Mouse (Mus musculus): ENCODE results near the gene Rnf146. TPM values are rescaled to one million over a fixed set of nuclear protein-coding genes. Genes with fewer than 3 reads are reported as not detected.
A peak's percentile ranks its signal among the peaks of the same experiment; 100 is the strongest.
"Not testable (repeated sequence)": the region's sequence is repeated elsewhere in the genome, so short reads cannot be mapped to it uniquely, and the experiment has no call there.

Rnf146 gene
- 63.8 and 67.7 TPM in 2 replicates for polyA plus RNA-seq (2012; rRNA removed)

DNA sequence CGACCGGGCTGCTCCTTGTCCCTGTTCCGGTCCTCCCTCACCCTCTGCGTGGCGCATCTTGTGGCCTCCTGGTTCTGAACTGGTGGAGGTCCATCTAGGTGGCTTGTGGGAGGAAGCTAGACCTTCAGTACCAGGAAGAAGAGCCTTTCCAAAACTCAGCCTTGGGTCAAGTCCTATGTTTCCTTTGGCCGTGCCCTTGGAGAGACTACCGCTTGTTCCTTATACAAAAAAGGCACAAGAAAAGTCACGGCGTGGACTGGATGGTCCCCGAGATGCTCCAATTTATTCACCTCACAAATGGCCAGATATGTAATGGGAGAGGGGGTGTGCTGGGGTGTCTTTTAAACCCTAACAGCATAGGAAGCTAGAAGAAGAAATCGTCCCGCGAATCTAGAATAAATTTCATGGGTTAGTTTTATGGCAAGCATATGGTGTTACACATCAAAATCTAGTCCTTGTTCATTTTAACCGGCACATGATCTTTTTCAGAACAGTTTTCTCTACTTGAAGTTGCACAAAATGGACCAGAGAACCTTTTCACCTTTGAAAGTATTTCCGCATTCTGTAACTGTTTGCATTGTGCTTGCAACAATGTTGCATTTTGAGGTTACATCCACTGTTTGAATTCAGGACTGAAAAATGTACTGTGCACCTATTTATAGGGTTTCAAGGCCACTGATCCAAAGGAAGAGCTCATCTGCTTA, at the start of gene Rnf146:
Gene Rnf146, minus strand, starts transcription at position 246 of the 704 bp plus-strand sequence.
- no peak for DNase-seq (ENCODE audit: low spot score)

DNA sequence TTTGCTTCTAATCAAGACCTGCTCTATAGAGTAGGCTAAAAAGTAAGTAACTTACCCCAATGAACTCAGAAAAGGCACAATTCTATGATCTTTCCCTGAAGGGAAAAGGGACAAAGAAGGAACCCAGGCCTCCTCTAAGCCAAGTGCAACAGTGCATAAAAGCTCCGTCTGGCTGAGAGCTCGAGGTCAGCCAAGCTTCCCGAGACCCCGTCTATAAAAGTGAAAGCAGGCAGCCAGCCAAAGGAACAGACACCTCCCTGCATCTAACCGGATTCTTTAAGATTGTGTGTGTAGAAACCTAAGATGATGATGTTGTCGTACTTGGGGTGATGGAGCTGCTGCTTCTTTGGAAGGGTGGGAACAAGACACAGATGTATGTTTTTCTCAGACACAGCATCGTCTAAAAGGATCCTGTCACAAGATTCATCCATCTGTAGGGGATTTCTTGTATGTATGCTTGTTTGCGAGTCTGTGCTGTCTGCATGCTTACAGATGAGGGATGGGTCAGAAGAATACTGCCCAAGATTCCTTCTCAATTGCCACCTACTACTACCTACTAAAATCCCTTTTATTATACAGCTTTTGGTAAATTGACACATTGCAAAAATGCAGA, 40.5 kb upstream of the Rnf146 start:
- no peak for DNase-seq (ENCODE audit: low spot score)

DNA sequence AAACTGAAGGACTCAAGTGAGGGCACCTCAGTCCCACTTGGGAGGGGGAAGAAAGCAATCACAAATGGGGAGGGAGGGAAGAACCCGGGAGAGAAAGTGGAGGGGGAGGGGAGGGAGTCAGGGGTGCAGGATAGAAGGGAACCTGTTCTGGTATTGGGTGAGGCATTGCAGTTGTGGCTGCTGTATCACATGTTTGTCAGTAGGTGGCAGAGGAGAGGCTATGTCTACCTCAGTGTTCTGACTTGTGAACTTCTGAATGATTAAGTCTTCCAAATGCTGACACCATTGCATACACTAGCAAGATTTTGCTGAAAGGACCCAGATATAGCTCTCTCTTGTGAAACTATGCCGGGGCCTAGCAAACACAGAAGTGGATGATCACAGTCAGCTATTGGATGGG, 32.6 kb upstream of the Rnf146 start:
- DNase-seq (ENCODE audit: low spot score) = not testable (repeated sequence)

DNA sequence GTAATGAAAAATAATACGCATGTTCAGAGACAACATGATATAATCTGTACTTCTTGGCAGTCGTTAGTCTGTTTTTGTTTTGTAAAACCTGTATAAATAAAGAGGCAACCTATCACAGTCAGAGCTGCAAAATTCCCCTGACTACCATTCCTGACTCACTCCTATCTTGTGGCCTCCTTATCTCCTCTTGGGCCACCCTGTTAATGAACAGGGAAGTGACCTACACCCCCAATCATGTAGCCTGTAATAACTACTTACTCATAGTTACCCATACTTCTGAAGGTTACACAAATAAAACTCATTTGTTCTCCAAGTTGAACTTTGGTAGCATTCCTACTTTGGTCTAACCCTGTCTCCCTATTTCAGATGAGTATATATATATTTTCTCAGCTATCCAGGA, 19.3 kb upstream of the Rnf146 start:
- no peak for DNase-seq (ENCODE audit: low spot score)

DNA sequence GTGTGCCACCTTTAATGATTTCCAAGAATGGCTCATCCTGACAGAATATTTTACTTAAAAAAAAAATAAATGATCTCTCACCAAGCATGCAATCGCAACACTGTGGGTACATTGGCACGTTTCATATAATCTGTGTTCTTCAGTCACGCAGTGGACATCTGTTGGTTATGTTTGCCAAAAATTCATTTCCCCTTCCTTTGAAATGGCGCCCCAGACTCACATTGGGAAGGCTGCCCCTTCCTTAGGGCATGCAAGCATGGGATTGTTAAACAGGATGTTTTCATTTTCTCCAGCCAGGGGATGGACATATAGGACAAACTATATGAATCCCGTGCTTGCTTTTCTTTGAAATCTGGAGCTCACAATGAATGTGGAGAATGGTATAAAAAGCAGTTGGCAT, 11.8 kb upstream of the Rnf146 start:
- DNase-seq (ENCODE audit: low spot score) = no peak

DNA sequence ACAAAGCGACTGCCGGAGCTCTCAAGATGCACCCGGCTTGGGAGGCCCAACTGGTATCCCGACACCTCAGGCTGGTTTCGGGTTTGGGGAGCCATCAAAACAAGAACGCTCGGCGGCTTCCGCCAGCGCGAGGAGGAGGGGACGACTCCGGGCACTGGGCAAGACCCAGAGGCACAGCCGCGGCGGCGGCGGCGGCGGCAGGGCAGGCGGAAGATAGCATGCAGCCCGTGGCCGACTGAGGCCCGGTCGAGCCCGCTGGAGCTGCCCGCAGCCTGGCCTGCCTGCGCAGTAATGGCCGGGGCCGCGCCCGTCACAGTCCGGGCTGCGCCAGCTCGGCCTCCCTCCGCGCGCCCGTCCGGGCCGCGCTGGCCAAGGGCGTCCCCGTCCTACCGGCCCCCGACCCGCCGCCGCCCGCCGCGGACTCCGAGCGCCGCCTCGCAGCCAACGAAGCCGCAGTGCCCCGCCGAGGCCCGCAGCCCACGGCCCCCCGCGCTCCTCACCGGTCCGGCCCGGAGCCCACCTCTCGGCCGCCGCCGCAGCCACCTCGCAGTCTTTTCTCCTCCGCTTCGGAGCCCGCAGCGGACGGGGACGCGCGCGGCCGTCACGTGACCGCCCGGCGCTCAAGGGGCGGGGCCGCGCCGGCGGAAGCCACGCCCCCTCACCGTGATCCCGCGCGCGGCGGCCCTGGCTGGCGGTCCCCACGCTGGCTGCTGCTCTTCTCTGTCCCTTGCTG, 612 bp downstream of the Rnf146 start:
- DNase-seq (ENCODE audit: low spot score) = peak; percentile 96

DNA sequence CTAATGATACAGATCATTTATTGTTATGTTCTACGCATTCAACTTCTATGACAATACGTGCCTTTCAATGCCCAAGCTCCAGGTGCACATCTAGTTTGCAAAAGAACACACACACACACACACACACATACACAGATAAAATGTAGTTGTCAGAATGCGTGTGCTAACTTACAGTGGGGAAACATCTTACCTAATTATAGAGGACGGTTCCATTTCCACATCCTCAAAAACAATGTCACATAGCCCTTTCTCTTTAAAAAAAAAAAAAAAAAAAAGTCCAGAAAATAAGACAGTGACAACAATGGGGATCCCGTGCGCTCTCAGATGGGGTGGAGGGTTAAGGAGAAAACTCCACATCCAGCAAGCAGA, 1.2 kb downstream of the Rnf146 start:
- DNase-seq (ENCODE audit: low spot score) = no peak

DNA sequence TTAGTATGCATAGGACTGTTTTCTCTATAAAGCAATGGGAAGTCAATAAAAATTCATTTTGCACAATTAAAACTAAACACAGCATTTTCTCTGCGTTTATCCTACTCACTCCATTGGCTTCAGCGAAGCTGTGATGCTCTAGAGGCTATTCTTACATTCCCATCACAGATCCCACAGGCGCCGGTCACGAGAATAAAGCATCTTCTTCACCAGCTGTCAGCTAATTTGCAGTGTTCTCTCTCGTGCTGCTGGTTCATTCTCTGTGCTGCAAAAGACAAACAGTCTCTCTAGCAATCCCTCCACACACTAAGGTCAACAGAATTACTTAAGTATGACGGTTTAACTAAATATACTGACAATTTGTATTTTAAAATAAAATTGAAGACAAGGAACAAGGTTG, 8.1 kb downstream of the Rnf146 start:
- DNase-seq (ENCODE audit: low spot score) = no peak

DNA sequence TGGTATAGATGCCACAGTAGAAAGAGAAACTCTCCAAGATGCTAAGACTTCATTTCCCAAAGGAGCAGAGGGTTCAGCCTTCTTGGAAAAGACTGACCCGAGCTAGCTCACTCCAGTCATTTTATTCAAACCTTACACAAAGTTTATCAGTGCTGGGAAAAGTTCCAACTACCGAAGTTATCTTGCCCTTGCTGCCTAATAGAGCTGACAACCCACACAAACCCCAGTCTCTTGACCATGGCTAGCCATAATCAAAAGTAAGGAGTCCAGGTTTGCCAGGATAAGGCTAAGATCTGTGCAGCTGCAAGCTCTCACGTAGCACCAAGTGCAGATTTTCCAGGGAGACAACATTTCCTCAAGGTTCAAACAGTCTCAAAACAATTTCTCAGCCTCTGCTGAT, 9.7 kb downstream of the Rnf146 start:
- no peak for DNase-seq (ENCODE audit: low spot score)

DNA sequence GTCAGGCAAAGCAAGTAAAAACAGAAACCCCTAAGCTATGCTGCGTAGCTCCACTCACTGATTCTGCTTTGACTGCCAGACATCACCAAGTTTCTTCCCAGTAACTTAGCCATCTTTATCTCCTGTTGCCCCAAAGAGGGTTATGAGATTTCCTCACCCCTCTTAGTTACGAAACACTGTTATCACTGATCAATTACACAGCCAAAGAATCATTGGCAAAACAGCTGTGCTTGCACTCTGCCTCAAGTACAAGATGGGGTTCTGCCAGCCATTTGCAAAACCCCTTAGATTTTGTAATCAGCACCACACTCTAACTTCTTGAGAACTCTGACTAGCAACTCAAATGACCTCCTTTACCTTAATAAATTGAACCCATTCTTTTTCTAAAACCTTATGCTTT, 10.8 kb downstream of the Rnf146 start:
- no peak for DNase-seq (ENCODE audit: low spot score)

DNA sequence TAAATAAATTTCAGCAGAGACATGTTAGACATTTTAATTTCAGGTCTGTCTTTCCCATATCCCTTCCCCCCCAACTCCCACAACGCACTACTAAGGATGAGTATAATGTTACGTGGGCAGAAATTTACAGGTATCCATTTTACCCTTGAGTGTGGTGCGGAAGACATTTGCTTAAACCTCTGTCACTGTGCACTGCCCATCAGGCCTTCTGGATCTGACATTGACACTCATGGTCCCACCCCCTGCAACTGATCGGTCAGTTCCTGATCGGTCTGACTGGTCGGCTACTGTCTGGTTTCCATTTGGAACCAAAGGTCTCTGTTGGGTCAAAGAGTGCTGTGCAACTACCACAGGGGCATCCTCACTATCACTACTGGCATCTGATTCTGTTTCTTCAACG, 15.6 kb downstream of the Rnf146 start:
- no peak for DNase-seq (ENCODE audit: low spot score)

DNA sequence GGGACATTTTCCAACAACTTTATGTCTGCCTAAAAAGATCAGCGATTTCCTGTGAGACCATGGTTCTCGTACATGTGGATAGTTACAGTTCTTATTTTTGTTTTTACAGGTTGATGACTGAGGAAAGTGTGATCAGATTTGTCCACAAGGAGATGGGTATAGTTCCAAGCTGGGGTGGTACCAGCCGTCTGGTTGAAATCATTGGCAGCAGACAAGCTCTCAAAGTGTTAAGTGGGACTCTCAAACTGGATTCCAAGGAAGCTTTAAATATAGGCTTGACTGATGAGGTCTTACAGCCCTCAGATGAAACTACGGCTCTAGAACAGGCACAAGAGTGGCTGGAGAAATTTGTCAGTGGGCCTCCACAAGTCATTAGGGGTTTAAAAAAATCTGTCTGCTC, 18.0 kb downstream of the Rnf146 start:
- DNase-seq (ENCODE audit: low spot score) = no peak

DNA sequence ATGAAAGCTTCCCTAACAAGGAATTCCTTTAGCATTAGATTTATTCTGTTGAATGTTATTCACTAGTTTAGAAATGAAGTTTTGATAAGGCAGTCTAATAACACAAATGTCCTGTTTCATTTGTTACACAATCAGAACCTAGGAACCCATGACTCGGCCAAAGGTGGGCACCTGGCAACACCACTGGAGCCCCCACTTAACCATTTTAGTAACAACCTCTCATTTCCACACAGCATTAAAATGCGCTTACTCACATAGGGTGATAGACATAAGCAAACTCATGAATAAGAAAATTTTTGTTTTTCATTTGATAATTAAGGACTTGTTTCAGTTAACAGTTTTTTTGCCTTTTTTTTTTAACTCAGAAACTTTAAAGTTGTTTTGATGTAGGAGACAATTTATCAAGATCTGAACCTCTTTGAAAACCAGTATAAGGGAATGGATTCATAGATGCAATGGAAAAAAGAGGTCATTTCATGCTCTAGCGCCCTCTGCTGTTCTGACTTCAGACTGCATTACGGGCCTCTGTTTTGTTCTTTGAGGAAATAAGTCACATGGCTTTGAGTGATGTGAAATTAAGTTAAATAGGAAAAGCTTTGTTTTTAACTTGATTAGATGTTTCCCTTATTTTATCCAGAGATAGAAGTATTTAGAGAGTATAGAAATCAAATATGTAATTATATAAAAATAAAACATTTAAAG, 23.7 kb downstream of the Rnf146 start:
- peak; percentile 23 for DNase-seq (ENCODE audit: low spot score)

DNA sequence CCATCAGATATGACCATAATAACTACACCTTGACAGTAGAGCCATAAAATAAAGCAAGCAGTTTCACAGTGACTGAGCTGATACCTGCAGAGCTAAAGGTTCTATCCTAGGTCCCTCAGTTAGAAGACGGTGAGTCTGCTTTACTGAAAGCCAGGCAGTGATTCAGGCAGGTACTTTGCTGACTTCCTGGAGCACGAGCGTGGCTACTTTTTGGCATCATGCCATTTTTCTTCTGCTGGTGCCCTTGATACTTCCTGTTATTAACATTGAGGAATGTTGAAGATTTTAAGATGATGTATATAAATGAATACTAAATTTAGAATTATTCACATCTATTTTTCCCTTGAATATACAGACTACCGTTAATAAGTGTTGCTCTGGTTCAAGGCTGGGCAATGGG, 28.4 kb downstream of the Rnf146 start:
- DNase-seq (ENCODE audit: low spot score) = no peak

DNA sequence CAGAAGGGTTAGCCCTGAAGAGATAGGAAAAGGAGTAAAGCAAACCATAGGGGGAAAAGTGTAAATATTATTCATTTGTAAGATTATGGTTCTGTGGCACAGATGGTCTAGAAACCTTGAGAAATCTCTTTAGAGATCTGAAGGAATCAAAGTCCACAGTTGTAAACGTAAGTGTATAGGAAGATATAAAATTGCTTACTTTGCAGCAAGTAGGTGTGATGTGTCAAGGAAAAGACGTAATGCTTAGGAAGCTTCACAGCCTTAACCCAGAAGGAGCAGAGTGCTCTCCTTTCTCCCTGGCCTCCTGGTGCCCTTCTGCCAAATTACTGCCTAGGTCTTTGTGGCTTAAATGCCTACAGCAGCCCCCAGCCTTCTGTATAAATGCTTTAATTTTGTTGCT, 37.4 kb downstream of the Rnf146 start:
- no peak for DNase-seq (ENCODE audit: low spot score)

DNA sequence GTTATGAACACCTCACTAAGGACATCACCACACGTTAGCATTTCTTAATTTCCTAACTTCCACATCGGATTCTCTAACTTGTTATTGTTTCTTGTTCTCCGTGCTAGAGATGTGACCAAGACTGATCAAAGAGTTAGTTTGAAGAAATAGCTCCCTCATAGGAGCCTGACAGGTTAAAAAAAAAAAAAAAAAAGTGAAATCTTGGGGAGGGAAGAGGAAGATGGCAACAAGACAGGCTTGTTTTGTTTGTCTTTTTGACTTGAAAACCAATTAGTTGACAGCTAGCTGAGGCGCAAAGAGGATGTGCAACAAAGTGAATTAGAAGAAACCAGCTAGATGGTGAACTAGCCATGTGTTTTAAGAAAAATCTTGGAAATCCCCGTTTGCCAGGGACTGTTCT, 48.3 kb downstream of the Rnf146 start:
- DNase-seq (ENCODE audit: low spot score) = no peak

DNA sequence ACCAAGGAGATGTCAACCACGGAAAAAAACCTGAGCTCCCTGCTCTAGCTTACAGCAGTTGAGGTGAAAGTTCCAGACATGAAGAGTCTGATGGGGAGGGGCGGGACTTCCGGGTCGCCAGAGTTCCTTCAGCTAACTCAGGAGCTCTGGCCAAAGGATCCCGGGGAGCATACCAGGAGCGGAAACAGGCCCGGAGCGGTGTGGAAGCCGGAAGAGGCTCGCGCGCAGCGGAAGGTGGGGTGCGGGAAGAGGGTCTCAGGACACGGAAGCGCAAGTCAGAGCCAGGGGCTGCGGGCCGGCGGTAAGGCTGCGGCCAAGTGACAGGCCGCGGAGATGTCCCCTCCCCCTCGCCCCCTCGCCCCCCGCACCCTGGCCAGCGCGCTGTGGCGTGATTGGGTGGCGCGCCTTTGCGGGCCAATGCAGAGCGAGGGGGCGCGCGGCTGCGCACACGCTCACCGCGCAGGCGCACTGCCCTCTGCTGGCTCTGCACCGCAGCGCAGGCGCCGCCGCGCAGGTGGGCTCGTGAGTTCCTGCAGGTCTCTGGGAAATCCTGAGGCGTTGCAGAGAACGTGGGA, 49.1 kb downstream of the Rnf146 start, which contains the start of gene Echdc1:
Gene Echdc1, plus strand, starts transcription at position 103 of the 575 bp plus-strand sequence.
- peak; percentile 75 for DNase-seq (ENCODE audit: low spot score)

DNA sequence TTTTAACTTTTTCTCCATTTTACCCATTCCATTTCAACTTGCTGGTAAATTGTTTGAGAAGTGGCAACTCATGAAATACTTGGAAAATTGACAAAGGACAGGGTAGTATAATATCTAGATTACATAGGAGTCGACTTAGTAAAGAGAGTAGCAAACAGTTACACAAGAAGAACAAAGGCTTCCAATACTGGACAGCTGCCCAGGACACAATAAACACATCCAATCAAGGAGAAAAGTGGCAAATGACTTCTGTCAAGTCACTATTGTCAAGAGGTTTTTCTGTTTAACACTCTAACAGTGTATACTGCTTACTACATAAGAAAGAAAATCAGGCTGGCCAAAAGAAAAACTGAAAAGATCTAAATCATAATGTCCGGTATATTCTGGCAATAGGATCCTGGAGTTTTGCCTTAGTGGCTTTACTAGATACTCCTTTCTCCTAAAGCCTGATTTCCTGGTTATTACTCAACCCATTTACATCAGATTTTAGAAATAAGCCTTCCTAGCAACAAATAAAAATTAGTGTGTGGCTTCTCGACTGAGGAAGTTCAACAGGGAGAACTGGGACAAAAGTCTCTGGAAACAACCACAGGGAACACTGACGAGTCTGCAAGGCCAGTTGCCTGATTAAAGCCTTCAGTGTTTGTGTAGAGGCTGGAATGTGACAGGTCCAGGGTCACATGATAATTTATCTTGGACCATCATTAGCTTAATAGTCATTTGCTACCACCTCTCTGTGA, 50.6 kb downstream of the Rnf146 start:
- no peak for DNase-seq (ENCODE audit: low spot score)

DNA sequence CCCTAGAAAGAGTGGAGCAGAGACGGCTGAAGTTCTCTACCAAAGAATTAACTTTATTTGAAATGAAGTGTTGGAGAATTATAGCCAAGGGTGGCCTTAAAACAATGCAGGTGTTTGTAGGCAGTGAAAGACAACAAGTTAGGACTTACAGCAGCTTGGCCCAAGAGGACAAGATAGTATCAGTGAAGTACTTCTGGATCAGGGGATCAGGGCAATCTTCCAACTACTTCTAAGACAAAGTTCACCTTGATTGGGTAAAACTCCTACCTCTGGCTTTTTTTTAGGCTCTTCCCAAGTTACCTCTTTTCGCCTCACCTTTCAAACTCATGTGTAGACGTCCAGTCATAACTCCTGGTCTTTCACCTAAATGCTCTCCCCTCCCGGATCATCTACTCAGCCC, 60.0 kb downstream of the Rnf146 start:
- DNase-seq (ENCODE audit: low spot score) = no peak

Data from urinary bladder, adult 2 months (tissue).